Mouse (Mus musculus): ENCODE results near the gene Pcp2. TPM values are rescaled to one million over a fixed set of nuclear protein-coding genes. Genes with fewer than 3 reads are reported as not detected.

Gene Pcp2
- not detected for total RNA-seq (2021)
- long read RNA-seq, experiment 1 = 0 reads
- long read RNA-seq, experiment 2 = 0 reads

DNA sequence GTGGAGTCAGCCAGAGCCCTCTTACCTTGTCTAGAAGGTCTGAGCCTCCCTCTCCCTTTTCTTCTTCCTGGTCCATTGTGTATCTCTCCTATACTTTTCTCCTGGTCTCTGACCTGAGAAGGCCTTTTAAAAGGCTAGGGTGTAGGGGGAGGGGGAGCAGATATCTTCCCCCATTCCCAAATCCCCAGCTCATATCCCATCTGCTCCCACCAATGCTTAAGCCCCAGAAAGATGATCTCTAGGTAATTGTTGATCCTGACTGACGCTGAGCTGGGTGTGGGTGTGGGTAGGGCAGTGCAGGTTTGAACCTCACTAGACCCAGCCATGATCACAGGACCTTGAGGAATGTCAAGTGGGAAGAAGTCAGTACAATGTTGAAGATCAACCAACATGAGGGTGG lies at the start of gene Pcp2:
Gene Pcp2 (minus strand): TSS at position 101 of the 400 bp plus-strand sequence.
- no peak for DNase-seq

DNA sequence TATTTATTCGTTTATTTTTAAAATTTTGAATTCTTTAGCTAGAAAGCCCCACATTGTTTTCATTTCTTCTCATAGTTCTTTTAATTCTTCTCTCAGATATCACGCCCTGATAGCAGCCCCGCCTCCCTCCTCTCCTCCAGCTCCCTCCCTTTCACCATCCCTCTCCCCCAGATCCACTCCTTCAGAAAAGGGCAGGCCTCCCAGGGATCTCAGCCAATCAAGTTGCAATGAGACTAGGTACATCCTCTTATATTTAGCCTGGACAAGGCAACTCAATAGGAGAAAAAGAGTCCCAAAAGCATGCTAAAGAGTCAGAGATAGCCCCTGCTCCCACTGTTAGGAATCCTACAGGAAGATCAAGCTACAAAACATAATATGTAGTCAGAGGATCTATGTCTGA lies 49.3 kb upstream of the Pcp2 start:
- no peak for DNase-seq

DNA sequence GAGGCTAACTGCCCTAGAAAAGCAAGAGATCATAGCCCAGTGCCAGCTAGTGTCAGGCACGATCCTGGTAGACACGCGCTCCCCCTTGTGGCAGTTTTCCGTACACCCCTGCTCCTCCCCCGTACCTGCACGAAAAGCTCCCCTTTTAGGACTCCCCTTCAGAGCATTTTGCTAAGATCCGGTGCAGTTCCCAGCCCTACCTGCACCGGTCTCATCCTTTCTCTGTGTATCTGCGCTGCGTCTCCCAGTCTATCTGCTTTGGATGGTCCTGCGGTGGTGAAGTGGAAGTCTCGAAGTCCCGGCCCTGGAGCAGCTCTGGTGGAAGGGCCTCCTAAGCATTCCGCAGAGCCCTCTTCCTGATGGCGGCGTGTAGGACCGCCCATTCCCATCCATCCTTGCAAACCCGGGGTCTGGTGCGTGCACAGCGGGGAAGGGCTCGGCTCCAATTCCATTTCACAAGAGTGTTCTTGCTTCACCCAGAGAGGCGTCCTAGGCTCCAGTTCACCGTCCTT lies 46.7 kb upstream of the Pcp2 start, which contains the start of gene Fcor:
Gene Fcor (minus strand): TSS at position 383 of the 512 bp plus-strand sequence.
- DNase-seq = peak; percentile 91

DNA sequence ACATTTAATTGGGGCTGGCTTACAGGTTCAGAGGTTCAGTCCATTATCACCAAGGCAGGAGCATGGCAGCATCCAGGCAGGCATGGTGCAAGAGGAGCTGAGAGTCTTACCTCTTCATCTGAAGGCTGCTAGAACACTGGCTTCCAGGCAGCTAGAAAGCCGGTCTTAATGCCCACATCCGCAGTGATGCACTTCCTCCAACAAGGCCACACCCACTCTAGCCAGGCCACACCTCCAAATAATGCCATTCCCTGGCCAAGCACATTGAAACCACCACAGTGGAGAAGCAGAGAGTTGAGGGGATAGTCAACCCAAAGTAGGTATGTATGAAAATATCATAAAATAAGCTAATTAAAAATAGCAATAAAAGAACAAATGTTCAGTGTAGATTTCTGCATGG lies 45.0 kb upstream of the Pcp2 start:
- no peak for DNase-seq

DNA sequence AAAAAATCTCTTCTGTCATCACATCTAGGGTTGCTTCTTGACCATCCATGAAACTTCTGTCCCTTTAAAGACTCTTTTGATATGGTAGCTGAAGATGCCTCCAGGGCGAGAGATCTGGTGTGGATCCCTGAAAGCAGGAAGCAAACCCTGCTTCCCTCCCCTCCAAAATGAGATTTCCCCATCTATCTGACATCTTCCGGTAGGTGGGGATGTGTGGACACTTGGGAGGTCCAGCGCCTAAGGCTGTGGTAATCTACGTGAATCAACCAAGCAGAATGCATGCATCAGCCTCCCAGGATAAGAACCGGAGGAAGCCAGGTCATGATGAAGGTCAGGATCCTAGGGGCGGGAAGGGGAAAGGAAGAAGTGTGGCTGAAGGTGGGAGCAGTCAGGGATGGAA lies 40.2 kb upstream of the Pcp2 start, which contains the start of gene Mcemp1:
Gene Mcemp1 (plus strand): TSS at position 248 of the 400 bp plus-strand sequence.
- DNase-seq = no peak

DNA sequence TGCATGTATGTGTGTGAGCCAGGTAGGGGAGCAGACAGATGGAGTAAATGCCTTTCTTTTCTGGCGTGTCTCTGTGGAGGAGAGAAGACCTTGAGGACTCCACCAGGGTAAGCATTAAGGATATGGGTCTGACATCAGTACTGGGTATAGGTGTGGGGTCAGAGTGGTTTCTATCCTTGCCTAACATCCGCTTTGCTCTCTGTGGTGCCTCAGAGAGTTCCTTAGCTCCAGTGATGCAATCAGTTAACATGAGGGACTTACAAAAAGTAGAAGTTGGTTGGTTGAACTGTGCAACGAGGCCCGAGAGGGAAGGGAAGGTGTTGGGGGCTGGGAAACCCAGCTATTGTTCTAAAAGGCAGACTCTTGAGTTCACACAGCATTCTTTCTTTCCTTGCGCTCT lies 39.1 kb upstream of the Pcp2 start:
- no peak for DNase-seq

DNA sequence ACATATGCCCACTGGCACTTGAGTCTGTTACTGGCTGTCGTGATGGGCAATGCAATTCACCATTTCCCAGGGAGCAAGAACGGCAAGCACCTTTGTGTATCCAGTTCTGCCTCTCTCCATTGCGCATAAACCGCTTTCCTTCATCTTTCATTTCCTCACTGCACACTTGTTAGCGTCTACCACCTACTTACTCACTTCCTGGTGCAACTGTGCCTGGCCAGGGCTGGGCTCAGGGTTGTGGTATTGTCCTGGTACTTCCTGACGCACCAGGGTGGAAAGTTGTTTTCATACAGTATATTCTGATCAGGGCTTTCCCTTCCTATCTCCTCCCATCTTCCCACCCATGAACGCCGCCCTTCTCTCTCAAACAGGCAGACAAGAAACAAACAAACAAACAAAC lies 35.5 kb upstream of the Pcp2 start:
- DNase-seq = no peak

DNA sequence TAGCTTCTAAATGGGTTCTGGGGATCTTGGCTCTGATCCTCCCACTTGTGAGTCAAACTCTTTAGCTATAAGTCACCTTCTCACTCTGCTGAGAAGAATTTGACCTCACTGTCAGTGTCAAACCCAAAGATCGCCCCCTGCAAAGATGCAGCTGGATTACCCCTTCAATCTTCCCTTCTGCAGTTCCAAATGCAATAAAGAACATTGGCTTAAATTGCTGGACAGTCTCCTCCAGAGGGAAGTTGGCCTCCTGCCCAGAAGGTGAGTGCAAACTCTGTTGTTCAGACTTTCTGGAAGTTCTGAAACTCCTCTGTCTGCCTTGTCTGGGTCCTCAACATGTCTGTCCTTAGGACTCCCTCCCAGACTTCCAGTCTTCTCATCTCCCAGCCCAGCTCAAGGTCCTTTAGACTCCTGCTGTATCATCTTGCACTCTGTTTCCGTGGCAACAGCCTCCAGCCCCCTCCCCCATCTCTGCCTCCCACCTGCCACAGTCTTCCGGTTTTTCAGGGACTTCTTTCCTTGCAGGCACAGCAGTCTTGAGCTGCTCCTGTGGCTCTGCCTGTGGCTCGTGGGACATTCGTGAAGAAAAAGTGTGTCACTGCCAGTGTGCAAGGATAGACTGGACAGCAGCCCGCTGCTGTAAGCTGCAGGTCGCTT lies 31.5 kb upstream of the Pcp2 start:
- DNase-seq = peak; percentile 44

DNA sequence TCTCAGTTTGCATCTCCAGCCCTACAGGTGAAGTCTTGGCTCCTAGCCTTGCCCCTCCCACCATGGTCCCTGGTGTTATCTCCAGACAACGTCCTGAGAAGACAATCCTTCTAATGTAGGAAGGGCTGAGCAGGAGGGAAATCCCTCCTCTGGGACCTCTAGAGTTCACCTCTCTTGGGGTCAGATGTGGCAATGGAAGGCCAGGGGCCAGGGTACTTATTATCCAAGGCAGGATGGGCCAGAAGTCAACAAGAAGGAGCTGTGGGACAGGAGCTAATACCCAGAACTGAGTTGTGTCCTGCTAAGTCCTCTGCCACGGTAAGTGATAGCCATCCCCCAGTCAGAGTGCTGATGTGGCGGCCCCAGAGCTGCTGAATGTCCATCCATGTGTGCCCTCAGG lies 30.2 kb upstream of the Pcp2 start, which contains the start of gene Retn:
Gene Retn (plus strand): TSS at position 245 of the 400 bp plus-strand sequence.
- peak; percentile 55 for DNase-seq

DNA sequence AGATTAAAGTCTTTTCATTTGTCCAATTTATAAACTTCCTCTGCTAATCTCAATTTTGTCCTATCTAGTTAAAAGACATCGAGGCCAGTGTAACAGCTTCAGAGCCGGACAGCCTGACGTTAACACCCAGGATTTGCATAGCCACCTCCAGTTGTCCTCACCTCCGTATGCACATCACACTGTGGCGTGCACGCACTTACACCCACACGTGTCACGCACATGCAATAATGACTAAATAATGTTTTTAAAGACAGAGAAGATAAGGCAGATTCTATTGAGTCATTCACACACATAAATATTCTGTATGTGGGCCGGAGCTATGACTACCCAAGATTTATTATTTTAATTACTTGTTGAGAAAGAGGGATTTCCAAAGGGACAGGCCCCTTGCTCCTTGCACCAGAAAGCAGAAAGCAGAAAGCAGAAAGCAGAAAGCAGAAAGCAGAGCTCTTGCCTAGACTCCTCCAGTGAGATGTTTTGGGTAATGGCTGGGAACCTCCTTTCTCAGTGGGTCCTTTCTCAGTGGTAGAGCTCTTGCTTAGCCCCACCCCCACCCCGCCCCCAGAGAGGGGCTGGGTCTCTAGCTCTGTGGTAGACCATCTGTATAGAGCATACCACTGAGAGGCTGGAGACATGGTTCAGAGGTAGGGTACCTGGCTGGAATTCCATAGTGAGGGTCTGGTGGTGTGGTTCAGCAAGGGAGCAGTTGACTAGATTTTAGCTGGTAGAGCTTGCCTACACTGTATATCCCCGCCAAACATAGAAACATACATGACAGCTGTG lies 29.6 kb upstream of the Pcp2 start:
- no peak for DNase-seq

DNA sequence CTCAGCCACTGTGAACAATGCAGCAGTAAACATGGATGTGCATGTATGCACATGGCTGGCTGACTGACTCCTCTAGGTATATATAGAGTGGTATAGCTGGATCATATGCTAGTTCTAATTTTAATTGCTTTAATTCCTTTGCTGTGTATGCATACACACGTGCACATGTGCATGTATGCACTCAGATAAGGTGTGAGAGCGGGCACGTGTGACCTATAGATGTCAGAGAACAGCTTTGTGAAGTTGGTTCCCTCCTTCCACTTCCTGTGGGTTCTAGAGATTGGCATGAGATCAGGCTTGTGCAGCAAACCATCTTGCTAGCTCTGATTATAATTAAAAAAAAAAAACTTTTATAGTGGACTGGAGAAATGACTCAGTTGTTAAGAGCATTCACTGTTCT lies 27.5 kb upstream of the Pcp2 start:
- DNase-seq = no peak

DNA sequence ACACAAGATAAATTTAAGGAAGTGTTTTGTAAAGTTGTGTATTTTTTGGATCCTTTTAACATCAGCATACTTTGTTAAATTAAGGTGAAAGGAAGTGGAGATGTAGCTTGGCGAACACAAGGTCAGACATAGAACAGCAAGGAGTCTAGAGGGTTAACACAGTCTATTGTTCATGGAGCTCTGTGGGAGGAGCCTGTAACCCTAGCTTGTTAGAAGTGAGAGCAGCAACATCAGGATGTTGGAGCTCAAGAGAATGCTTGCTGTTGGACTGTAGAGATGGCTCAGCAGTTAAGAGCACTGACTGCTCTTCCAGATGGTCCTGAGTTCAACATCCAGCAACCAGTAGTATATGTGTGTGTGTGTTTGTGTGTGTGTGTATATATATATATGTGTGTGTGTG lies 23.6 kb upstream of the Pcp2 start:
- DNase-seq = no peak

DNA sequence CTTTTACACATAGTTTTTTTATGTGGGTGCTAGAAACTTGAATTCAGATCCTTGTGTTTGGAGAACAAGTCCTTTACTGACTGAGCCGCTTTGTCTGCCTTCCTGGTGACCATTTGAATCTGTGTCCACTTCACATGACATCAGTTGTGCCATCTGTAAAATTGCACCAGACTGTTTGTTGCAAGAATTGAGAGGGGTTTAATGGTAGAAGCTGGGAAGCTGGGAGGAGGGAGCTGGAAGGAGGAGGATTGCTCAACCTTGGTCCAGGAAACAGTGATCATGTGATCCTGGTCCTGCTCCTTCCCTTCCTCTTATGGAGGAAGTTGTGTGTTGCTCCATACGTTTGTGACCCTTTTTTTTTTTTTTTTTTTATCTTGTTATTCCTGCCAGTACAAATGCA lies 22.9 kb upstream of the Pcp2 start:
- no peak for DNase-seq

DNA sequence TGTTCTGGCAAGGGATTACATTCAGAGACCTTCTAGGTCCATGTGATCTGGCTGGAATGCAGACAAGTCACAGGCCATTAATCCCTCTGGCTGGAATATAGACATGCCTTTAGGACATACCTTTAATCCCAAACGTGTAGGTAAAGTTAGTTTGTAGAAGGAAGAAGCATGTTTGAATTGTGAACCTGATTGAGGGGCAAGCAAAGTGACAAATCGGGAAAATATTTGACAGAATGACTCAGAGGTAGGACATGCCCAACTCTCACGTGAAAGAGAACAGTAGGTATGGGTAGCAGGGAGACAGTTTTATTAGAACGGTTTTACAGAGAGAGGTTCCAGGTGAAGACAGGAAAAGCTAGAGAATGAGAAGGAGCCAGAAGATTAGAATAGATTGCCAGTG lies 22.2 kb upstream of the Pcp2 start:
- DNase-seq = no peak

DNA sequence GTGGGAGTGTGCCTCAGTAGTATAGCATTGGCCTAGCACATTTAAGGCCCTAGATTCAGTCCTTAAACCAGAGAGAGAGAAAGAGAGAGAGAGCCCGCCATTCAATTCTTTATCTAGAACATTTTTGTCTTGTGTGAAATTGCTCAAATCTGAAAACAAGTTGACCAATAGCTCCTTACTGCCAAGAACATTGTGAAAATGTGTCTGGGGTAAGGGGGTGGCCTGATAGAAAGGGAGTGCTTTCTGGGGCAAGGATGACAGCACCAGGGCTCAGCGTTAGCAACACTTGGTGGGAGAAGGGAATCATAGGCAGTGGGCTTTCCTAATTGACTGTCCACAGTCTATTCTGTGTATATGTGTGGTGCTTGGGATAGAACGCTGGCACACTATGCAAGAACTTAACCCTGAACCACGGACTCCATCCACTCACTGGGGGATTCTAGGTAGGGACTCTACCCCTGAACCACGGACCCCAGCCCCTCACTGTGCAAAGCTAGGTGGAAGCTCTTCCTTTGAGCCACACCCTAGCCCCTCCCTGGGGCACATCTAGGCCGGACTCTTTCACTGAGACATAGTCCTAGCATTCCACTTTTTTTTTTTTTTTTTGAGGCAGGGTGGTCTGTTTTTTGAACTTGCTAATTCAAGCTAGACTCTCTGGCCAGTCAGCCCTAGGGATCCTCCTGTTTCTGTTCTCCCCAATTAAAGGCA lies 21.6 kb upstream of the Pcp2 start:
- peak; percentile 22 for DNase-seq

DNA sequence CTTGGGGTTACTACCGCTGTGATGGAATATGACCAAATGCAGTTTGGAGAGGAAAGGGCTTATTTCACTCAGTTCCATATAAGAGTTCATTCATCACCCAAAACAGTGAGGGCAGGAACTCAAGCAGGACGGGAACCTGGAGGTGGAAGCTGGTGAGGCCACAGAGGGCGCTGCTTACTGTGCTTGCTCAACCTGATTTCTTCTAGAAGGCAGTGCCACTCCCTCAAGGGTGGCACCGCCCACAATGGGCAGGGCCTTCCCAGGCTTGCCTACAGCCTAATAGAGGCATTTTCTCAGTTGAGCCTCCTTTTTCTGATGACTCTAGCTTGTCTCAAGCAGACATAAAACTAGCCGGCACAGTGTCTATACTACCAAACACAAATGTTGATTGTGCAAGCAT lies 20.5 kb upstream of the Pcp2 start:
- DNase-seq = peak; percentile 78

DNA sequence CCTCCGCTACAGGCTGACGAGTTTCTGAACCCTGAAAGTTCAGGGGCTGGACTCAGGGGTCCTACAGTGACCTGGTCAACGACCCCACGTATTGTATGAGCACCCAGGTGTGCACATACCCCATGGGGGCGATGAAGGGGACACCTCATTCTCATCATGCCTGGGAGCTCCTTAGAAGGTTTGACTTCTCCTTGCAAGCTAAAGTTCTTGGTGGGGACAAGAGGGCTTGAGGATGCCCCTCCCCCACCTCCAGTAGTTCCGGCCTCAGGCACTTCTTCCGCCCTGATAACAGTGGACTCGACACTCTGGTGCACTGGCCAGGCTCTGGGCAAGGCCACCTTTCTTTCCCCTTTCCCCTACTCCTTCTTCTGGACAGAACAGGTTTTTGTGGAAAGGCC lies 6.1 kb upstream of the Pcp2 start:
- peak; percentile 35 for DNase-seq

DNA sequence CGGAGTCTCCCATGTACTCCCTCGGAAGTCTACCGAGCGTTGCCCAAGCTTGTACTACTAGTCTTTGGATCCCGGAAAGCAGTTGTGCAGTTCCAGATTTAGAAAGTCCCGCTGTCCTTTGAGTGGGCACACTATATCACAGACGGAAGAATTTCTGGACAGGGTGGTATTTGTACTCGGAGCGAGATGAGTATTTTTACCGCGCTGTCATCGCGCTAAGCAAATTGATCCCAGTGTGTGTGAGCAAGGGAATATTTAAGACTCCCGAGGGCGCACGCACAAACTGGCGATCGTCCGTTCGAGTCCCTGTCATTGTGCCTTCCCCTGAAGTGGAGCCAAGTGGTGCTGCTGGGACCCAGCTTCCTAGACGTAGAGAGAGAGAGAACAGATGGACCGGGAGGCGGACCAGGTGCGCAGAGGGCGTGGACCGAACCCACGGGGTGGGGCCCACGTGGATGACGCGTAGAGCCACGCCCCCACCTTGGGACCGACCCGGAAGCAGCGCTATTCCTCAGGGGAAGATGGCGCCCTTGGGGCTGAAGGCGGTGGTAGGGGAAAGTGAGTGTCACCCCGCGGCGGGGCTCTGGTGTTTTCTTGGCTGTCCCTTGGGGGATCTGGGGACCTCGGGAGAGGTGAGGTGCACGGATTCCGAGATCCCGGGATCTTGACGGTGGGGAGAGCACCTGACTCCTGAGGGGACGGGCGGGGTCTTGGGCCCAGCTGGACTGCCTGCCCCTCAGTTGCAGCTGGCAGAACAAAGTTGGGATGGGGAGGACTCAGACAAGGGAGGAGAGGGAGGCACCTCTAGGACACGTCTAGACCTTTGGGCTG lies 5.5 kb upstream of the Pcp2 start, which contains the start of gene Stxbp2:
Gene Stxbp2 (plus strand): TSS at position 309 of the 831 bp plus-strand sequence.
- peak; percentile 85 for DNase-seq

DNA sequence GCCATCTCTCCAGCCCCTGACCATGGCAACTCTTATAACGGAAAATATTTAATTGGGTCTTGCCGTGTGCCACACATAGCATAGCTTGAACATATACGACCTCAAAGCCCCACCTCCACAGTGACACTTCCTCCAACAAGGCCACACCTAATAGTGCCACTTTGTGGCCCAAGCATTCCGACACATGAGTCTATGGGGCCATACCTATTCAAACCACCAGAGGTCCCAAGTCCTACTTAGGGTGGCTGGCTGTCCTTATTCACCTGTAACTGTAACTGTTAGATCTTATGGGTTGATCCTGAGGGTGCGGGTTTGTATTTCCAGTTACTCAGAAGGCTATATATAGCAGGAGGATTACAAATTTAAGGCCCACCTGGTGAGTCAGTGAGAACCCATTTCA lies 2.7 kb upstream of the Pcp2 start:
- DNase-seq = peak; percentile 42

DNA sequence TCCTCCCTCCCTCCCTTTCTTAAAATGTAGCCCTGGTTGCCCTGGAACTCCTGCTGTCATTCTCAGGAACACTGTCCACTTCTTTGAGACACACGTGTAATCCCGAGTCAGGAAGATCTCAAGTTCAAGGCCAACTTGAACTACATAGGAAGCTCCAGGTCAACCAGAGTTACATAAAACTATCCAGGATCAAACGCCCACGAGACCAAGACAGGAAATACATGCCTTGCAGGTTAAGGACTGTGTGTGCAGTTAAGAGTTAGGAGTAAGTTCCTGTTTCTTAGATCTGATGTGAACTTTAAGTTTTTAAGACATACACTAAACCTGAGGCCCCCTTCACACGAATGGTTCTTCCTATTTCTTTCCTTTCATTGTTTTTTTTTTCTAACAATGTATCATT lies 1.6 kb upstream of the Pcp2 start:
- DNase-seq = no peak

DNA sequence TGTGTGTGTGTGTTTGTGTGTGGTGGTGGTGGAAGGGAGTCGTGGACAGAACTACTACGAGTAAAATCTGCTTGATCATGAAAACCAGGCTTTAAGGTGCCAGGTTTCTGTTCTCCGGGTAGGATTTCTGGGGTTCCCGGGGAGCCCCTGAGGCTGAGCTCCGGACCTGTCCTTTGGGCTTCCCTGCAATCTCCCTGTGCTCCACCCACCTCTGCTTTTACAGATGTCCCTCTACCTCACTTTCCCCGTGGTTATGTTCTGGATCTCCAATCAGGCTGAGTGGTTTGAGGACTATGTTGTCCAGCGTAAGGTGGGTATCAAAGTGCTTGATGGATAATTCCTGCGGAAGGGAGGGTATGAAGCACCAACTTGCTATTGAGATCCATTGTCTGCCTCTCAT lies 3.2 kb downstream of the Pcp2 start:
- DNase-seq = no peak
